Mouse (Mus musculus) retina, adult 2 months (tissue): Measurements from ENCODE around the gene Mapk11.

Experiments used
- DNase-seq: peaks from one replicate; pipeline ENCODE4 v3.0.0-alpha.2; 2012; ENCODE audit warnings: low read depth, low spot score

The Mapk11 gene

GRCm38 (mm10) chr15:89104425-89104824, 45.0 kb downstream of the Mapk11 start:
- DNase-seq: no peak

GRCm38 (mm10) chr15:89103921-89104320, 45.5 kb downstream of the Mapk11 start:
- DNase-seq: no peak

GRCm38 (mm10) chr15:89102646-89103045, 46.8 kb downstream of the Mapk11 start:
- no peak for DNase-seq

- DNase-seq: no peak
Measured at GRCm38 (mm10) chr15:89100823-89101222, 48.6 kb downstream of the Mapk11 start.

GRCm38 (mm10) chr15:89098616-89099015, 50.8 kb downstream of the Mapk11 start:
- DNase-seq: no peak

- DNase-seq: no peak
Measured at GRCm38 (mm10) chr15:89097450-89097849, 52.0 kb downstream of the Mapk11 start.
